Mouse (Mus musculus): Measurements from ENCODE around the gene Wiz. TPM values are rescaled to one million over a fixed set of nuclear protein-coding genes. Genes with fewer than 3 reads are reported as not detected.
A peak's percentile ranks its signal among the peaks of the same experiment; 100 is the strongest.

The Wiz gene
- polyA plus RNA-seq, 1 experiment from 2014 or later = 2.7 TPM

GRCm38 (mm10) chr17:32321836-32322235 lies 67.4 kb downstream of the Wiz start:
- Histone ChIP-seq H3K27me3 (ENCODE audit: insufficient read depth, low read length) (no peaks in the 10 kb centered on the region), H3K36me3 (replicated peaks; ENCODE audit: insufficient read depth, low read length) (peaks cover 25% of the 10 kb centered on the region), H3K9me3 (ENCODE audit: low read length) (no peaks in the 10 kb centered on the region), H3K9ac (replicated peaks) (peak overlapping the region; percentile 79), H3K4me1 (ENCODE audit: insufficient read depth) (peaks cover 18% of the 10 kb centered on the region; the same call in 1 of the 2 replicates), H3K27ac (ENCODE audit: low read depth) (peak overlapping the region; percentile 93), H3K4me3 (ENCODE audit: low read depth, low read length) (peak overlapping the region; percentile 88), H3K4me2 (ENCODE audit: low read depth, low read length) (peak overlapping the region; percentile 96)
- no peak for ATAC-seq
- 19% methylated on average over 6 of the region's 6 CpGs for WGBS (ENCODE audit: insufficient replicate concordance)
- TF ChIP-seq CTCF (IDR thresholded peaks at IDR 0.05; ENCODE audit: low read depth) = no peak
- TF ChIP-seq EP300 (IDR thresholded peaks at IDR 0.05; ENCODE audit: low read depth) = no peak
- DNase-seq = peak; percentile 20

GRCm38 (mm10) chr17:32321390-32321734 lies 67.9 kb downstream of the Wiz start:
- Histone ChIP-seq H3K36me3 (replicated peaks; ENCODE audit: insufficient read depth, low read length) (peaks cover 26% of the 10 kb centered on the region), H3K4me2 (ENCODE audit: low read depth, low read length) (peak overlapping the region; percentile 96), H3K27ac (ENCODE audit: low read depth) (peak overlapping the region; percentile 93), H3K4me1 (ENCODE audit: insufficient read depth) (peaks cover 18% of the 10 kb centered on the region; the same call in 1 of the 2 replicates), H3K9ac (replicated peaks) (peak overlapping the region; percentile 79), H3K9me3 (ENCODE audit: low read length) (no peaks in the 10 kb centered on the region), H3K27me3 (ENCODE audit: insufficient read depth, low read length) (no peaks in the 10 kb centered on the region), H3K4me3 (ENCODE audit: low read depth, low read length) (peak overlapping the region; percentile 88)
- TF ChIP-seq EP300 (IDR thresholded peaks at IDR 0.05; ENCODE audit: low read depth) (no peak), CTCF (IDR thresholded peaks at IDR 0.05; ENCODE audit: low read depth) (peak; percentile 28; the same call in 1 of the 2 replicates)
- peak; percentile 62 for ATAC-seq
- WGBS (ENCODE audit: insufficient replicate concordance) = 1% methylated on average over 23 of the region's 23 CpGs
- no peak for DNase-seq

- peak; percentile 96 for ATAC-seq
- no peaks in the 10 kb centered on the region for H3K27me3 ChIP-seq (ENCODE audit: insufficient read depth, low read length)
- peak within 1 kb of the TSS; percentile 96 for H3K4me2 ChIP-seq (ENCODE audit: low read depth, low read length)
- H3K4me1 ChIP-seq (ENCODE audit: insufficient read depth) = peaks cover 18% of the 10 kb centered on the region; the same call in 1 of the 2 replicates
- no peaks in the 10 kb centered on the region for H3K9me3 ChIP-seq (ENCODE audit: low read length)
- H3K27ac ChIP-seq (ENCODE audit: low read depth) = peak within 1 kb of the TSS; percentile 93
- H3K4me3 ChIP-seq (ENCODE audit: low read depth, low read length) = peak within 1 kb of the TSS; percentile 88
- peak within 1 kb of the TSS; percentile 91 for H3K9ac ChIP-seq (replicated peaks)
- peaks cover 29% of the 10 kb centered on the region for H3K36me3 ChIP-seq (replicated peaks; ENCODE audit: insufficient read depth, low read length)
- WGBS (ENCODE audit: insufficient replicate concordance) = under 1% methylated on average over 82 of the region's 83 CpGs
- peak; percentile 97 for DNase-seq
- peak; percentile 31; the same call in 1 of the 2 replicates for TF ChIP-seq EP300 (IDR thresholded peaks at IDR 0.05; ENCODE audit: low read depth)
- no peak for TF ChIP-seq CTCF (IDR thresholded peaks at IDR 0.05; ENCODE audit: low read depth)
Observed at GRCm38 (mm10) chr17:32320597-32321389, 68.4 kb downstream of the Wiz start, which contains the start of gene Akap8. Gene Akap8 (minus strand): TSS chr17:32321238.

GRCm38 (mm10) chr17:32319950-32320349 lies 69.3 kb downstream of the Wiz start:
- no peaks in the 10 kb centered on the region for H3K27me3 ChIP-seq (ENCODE audit: insufficient read depth, low read length)
- peaks cover 18% of the 10 kb centered on the region; the same call in 1 of the 2 replicates for H3K4me1 ChIP-seq (ENCODE audit: insufficient read depth)
- no peak for TF ChIP-seq EP300 (IDR thresholded peaks at IDR 0.05; ENCODE audit: low read depth)
- no peak for TF ChIP-seq CTCF (IDR thresholded peaks at IDR 0.05; ENCODE audit: low read depth)
- H3K36me3 ChIP-seq (replicated peaks; ENCODE audit: insufficient read depth, low read length) = peaks cover 36% of the 10 kb centered on the region
- ATAC-seq (no peak), DNase-seq (no peak)
- peak overlapping the region; percentile 91 for H3K9ac ChIP-seq (replicated peaks)
- H3K27ac ChIP-seq (ENCODE audit: low read depth) = peak overlapping the region; percentile 93
- H3K4me3 ChIP-seq (ENCODE audit: low read depth, low read length) = peak overlapping the region; percentile 88
- 0% methylated on average over 7 of the region's 7 CpGs for WGBS (ENCODE audit: insufficient replicate concordance)
- H3K9me3 ChIP-seq (ENCODE audit: low read length) = no peaks in the 10 kb centered on the region
- peak overlapping the region; percentile 96 for H3K4me2 ChIP-seq (ENCODE audit: low read depth, low read length)

- H3K9me3 ChIP-seq (ENCODE audit: low read length) = no peaks in the 10 kb centered on the region
- H3K36me3 ChIP-seq (replicated peaks; ENCODE audit: insufficient read depth, low read length) = peaks cover 50% of the 10 kb centered on the region
- no peak overlapping the region for H3K27ac ChIP-seq (ENCODE audit: low read depth)
- ATAC-seq (no peak), DNase-seq (no peak)
- no peak for TF ChIP-seq CTCF (IDR thresholded peaks at IDR 0.05; ENCODE audit: low read depth)
- no peak for TF ChIP-seq EP300 (IDR thresholded peaks at IDR 0.05; ENCODE audit: low read depth)
- H3K4me3 ChIP-seq (ENCODE audit: low read depth, low read length) = no peak overlapping the region
- no peaks in the 10 kb centered on the region for H3K27me3 ChIP-seq (ENCODE audit: insufficient read depth, low read length)
- peaks cover 18% of the 10 kb centered on the region; the same call in 1 of the 2 replicates for H3K4me1 ChIP-seq (ENCODE audit: insufficient read depth)
- H3K9ac ChIP-seq (replicated peaks) = no peak overlapping the region
- no peak overlapping the region for H3K4me2 ChIP-seq (ENCODE audit: low read depth, low read length)
- WGBS (ENCODE audit: insufficient replicate concordance) = 84% methylated on average over 3 of the region's 3 CpGs
Observed at GRCm38 (mm10) chr17:32317708-32318107, 71.5 kb downstream of the Wiz start.

- Histone ChIP-seq H3K4me1 (ENCODE audit: insufficient read depth) (peaks cover 16% of the 10 kb centered on the region; the same call in 1 of the 2 replicates), H3K4me3 (ENCODE audit: low read depth, low read length) (no peak overlapping the region), H3K4me2 (ENCODE audit: low read depth, low read length) (no peak overlapping the region), H3K27me3 (ENCODE audit: insufficient read depth, low read length) (no peaks in the 10 kb centered on the region), H3K9ac (replicated peaks) (no peak overlapping the region), H3K27ac (ENCODE audit: low read depth) (no peak overlapping the region), H3K36me3 (replicated peaks; ENCODE audit: insufficient read depth, low read length) (peaks cover 57% of the 10 kb centered on the region), H3K9me3 (ENCODE audit: low read length) (no peaks in the 10 kb centered on the region)
- TF ChIP-seq EP300 (IDR thresholded peaks at IDR 0.05; ENCODE audit: low read depth) (no peak), CTCF (IDR thresholded peaks at IDR 0.05; ENCODE audit: low read depth) (no peak)
- WGBS (ENCODE audit: insufficient replicate concordance) = 91% methylated on average over 8 of the region's 8 CpGs
- DNase-seq (no peak), ATAC-seq (no peak)
Observed at GRCm38 (mm10) chr17:32317032-32317431, 72.2 kb downstream of the Wiz start.

Measured in liver, postnatal 0 days (tissue).